ENCODE assay signal across 8 mouse cellular contexts in the genomic region with DNA sequence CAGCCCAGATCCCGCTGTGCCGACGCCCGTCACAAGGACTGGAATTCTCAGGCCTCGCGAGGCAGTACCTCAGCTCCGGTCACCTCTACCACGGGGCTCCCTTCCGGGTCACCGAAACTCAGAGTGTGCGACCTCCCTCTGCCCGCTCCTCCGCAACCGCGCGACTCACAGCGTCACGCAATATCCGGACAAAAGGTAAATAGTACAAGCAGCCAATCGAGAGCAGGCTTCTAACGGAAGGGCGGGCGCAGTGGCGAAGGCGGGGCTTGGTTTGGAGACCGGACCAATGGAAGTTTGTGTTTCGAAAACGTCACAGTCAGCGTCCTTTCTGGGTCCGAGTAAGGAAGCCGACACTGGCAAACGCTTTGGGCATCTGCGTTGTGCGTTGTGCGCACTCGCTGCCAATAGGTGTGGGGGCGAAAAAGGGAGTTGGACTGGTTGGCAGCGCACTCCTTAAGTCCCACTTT. TPM values are rescaled to one million over a fixed set of nuclear protein-coding genes. Genes with fewer than 3 reads are reported as not detected.
A peak's percentile ranks its signal among the peaks of the same experiment; 100 is the strongest.
DNase-seq lines count a peak whose midpoint lies in the region; ATAC-seq lines count a peak whose summit lies in the region.

Gene Ghitm, minus strand, starts transcription at position 146 of the 467 bp plus-strand sequence.

- intact Hi-C loops in gastrocnemius, postnatal 14 days (cut with DNase I; ENCODE audit: low total_unique reads): no loop called here
- intact Hi-C loops in left cerebral cortex, postnatal 10 days (cut with DNase I): no loop called here

- ATAC-seq in inflammation-experienced regulatory T-cells, adult 6 months: peak; percentile 96
- peak; percentile 99 for ATAC-seq in megakaryocyte-erythroid progenitor cell, adult 5-6 weeks (replicated peaks; ENCODE audit: low FRiP score, low TSS enrichment, poor library complexity, severe bottlenecking)

- peak; percentile 97 to 99 for DNase-seq in adrenal gland, adult (ENCODE audit: inconsistent age in 2 of 2, low spot score in 1 of 2)
- DNase-seq in embryo, embryonic 10.5 days (ENCODE audit: low spot score): peak; percentile 97
- DNase-seq in gastrocnemius, postnatal 14 days: peak; percentile 93
- DNase-seq in left cerebral cortex, postnatal 10 days (ENCODE audit: extremely low spot score in 1 of 2, low spot score in 2 of 2): peak; percentile 97 to 98
- DNase-seq in right cerebral cortex, postnatal 25 days: peak; percentile 97
- peak; percentile 91 to 94 for DNase-seq in urinary bladder, postnatal 4 days (ENCODE audit: low spot score in 2 of 2)

RNA-seq across cellular contexts. Expression of gene Ghitm, which starts in this region (rescaled TPM):
- total RNA-seq in gastrocnemius, postnatal 14 days (2021): 100 to 1,000 TPM; 262 to 295 TPM
- polyA plus RNA-seq in inflammation-experienced regulatory T-cells, adult 6 months (2017; shearing (Covaris generic)): 100 to 1,000 TPM; 360 to 469 (median 363) TPM
- total RNA-seq in left cerebral cortex, postnatal 10 days (2021): 100 to 1,000 TPM; 250 to 257 TPM
- total RNA-seq in megakaryocyte-erythroid progenitor cell, adult 5-6 weeks (2014; fragmentation: Nextera tagmentation): 91.2 and 104 TPM in 2 replicates
- 186 and 209 TPM in 2 replicates for total RNA-seq in megakaryocyte-erythroid progenitor cell, adult 5-6 weeks (2017)

Comparison
In these comparisons a context has a peak if more than half of its experiments do, and no peak if none do; other contexts are left out.
1. Peak in every context shown above with its lines: DNase-seq and ATAC-seq.